Mouse (Mus musculus) lung, postnatal 4 days (tissue): ENCODE data around the gene Gm21704.
A peak's percentile ranks its signal among the peaks of the same experiment; 100 is the strongest.
"Not testable (repeated sequence)": the region's sequence is repeated elsewhere in the genome, so short reads cannot be mapped to it uniquely, and the experiment has no call there.

Experiments
- DNase-seq, 2 experiments: peaks; one replicate each; pipeline ENCODE4 v3.0.0; 2021

Gene Gm21704

DNA sequence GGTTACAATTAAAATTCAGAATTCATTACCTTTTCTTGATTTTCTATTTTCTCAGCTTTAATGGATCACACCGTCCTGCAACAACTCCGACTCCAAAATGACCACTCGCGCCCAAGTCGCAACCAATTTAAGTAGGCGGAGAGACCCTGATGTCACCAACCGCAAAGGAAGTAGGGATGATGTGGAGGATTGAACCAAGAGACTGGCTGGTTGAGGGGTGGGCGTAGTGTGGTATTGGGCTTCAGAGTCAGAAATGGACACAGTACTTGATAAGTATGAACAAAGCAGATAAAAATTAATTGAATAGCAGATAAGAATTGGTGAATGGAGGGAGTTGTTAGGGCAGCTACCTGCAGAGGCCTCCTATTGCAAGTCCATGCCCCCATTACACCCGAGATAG is at the start of gene Gm21704, which contains the start of gene Gm21708:
Gene Gm21704, minus strand, starts transcription at position 101 of the 400 bp plus-strand sequence.
Gene Gm21708, minus strand, starts transcription at position 101 of the 400 bp plus-strand sequence.
- DNase-seq, result not testable (repeated sequence)

- DNase-seq, result not testable (repeated sequence)
Measured at GRCm38 (mm10) chrY:3345229-3345628, 64.7 kb downstream of the Gm21704 start, which contains the start of gene Gm21693. TSS of gene Gm21693 (minus strand) at chrY:3345329.

DNA sequence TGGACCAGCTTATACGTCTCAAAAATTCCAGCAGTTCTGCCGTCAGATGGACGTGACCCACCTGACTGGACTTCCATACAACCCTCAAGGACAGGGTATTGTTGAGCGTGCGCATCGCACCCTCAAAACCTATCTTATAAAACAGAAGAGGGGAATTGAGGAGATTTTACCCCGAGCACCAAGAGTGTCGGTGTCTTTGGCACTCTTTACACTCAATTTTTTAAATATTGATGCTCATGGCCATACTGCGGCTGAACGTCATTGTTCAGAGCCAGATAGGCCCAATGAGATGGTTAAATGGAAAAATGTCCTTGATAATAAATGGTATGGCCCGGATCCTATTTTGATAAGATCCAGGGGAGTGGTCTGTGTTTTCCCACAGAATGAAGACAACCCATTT is 69.3 kb downstream of the Gm21704 start:
- DNase-seq, result peak in 1 of 2 experiments; percentile 3
